8 mouse cellular contexts compared by ENCODE assay signal in the genomic region with DNA sequence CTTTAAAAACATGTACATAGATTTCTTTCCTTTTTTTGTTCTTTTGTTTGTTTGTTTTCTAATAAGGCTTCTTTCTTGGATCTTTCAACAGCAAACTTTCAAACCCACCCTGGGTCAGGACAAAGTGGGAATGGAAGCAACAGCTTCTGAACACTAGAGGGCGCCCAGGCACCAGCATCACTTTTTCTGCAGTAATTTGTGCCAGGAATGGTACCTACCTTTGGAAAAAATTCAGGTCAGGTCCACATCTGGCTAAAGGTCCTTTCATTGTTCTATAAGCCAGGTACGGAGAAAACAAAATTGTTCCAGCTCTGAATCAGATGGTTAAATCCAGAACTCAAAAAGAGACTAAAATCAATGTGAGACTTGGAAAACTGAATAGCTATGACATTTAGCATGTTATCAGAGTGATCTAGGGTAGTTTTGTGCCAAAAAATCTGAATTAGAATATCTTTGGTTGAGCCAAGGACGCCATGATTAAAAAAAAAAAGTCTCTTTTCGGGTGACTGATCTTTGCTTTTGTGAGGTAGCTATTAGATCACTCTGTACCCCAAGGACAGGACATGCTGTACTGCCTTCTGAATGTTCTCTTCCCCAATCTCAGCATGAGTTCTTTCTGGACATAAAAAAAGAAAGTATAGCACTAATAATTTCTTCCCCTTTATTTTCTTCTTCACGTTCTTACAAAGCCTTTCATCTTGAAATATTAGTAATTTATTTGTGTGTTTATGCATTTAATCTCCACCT. TPM values are rescaled to one million over a fixed set of nuclear protein-coding genes. Genes with fewer than 3 reads are reported as not detected.
DNase-seq lines count a peak whose midpoint lies in the region; ATAC-seq and TF ChIP-seq lines count a peak whose summit lies in the region.
"Had no signal": no experiment of that assay in that cellular context is flagged by ENCODE, and none has a peak within 500 bp of the region (broad histone marks: within the 10 kb centered on the region; RNA-seq: fewer than 3 reads in every experiment).

No protein-coding gene starts in this region.

- H3K27me3 ChIP-seq in kidney, embryonic 16.5 days (ENCODE audit: insufficient read depth, low read length), result no peaks in the 10 kb centered on the region
- H3K27me3 ChIP-seq in E14TG2a.4 (ENCODE audit: insufficient read depth, low read length), result peaks cover 21% of the 10 kb centered on the region
- H3K27me3 ChIP-seq: limb, embryonic 15.5 days had no signal

- no peak overlapping the region for H3K4me2 ChIP-seq in kidney, embryonic 16.5 days (replicated peaks; ENCODE audit: low read depth, low read length)
- H3K4me2 ChIP-seq: limb, embryonic 15.5 days had no signal

- 29% methylated on average over 5 of the region's 5 CpGs for WGBS in kidney, embryonic 16.5 days
- 26% methylated on average over 5 of the region's 5 CpGs for WGBS in lung, adult 2 months

- H3K9me3 ChIP-seq in kidney, embryonic 16.5 days (ENCODE audit: low read length), result no peaks in the 10 kb centered on the region
- no peaks in the 10 kb centered on the region for H3K9me3 ChIP-seq in E14TG2a.4 (ENCODE audit: low read length)
- H3K9me3 ChIP-seq: limb, embryonic 15.5 days had no signal

- no peak overlapping the region for H3K9ac ChIP-seq in kidney, embryonic 16.5 days (replicated peaks; ENCODE audit: low read length)
- H3K9ac ChIP-seq: limb, embryonic 15.5 days had no signal

- peak; percentile 50 for DNase-seq in kidney, postnatal 10 days
- peak; percentile 39 for DNase-seq in R1 (ENCODE audit: low read depth, low spot score)
- DNase-seq in embryo, embryonic 11 days, result peak; percentile 58
- peak; percentile 6 for DNase-seq in lung, adult 2 months
- no peak for DNase-seq in right cerebral cortex, postnatal 10 days (ENCODE audit: low spot score in 2 of 2)

- H3K4me1 ChIP-seq in kidney, embryonic 16.5 days (ENCODE audit: insufficient read depth, low read length), result no peaks in the 10 kb centered on the region
- peaks cover 12% of the 10 kb centered on the region for H3K4me1 ChIP-seq in E14TG2a.4 (replicated peaks; ENCODE audit: low read depth, low read length)
- H3K4me1 ChIP-seq in lung, adult 2 months (ENCODE audit: control insufficient read depth, insufficient read depth, low read length), result no peaks in the 10 kb centered on the region
- H3K4me1 ChIP-seq: limb, embryonic 15.5 days had no signal

- no peak overlapping the region for H3K4me3 ChIP-seq in kidney, embryonic 16.5 days (ENCODE audit: low read length)
- H3K4me3 ChIP-seq in E14TG2a.4 (replicated peaks; ENCODE audit: low read length), result no peak overlapping the region
- H3K4me3 ChIP-seq in lung, adult 2 months (replicated peaks; ENCODE audit: extremely low read depth, low read depth, low read length), result no peak overlapping the region
- H3K4me3 ChIP-seq: limb, embryonic 15.5 days had no signal

- no peak for ATAC-seq in kidney, embryonic 16.5 days (ENCODE audit: low FRiP score, low TSS enrichment)

- peak; percentile 57 for TF ChIP-seq CTCF in E14TG2a.4 (conservative IDR thresholded peaks at IDR 0.05; ENCODE audit: low read length)
- TF ChIP-seq CTCF in lung, adult 2 months (IDR thresholded peaks at IDR 0.05; ENCODE audit: insufficient read depth, low read length), result peak; percentile 58

- TF ChIP-seq POLR2A in lung, adult 2 months (IDR thresholded peaks at IDR 0.05; ENCODE audit: borderline replicate concordance, extremely low read depth, low read depth, low read length), result no peak

- H3K27ac ChIP-seq in kidney, embryonic 16.5 days (ENCODE audit: low read length), result no peak overlapping the region
- H3K27ac ChIP-seq: limb, embryonic 15.5 days had no signal

- H3K36me3 ChIP-seq in kidney, embryonic 16.5 days (ENCODE audit: insufficient read depth, low read length), result no peaks in the 10 kb centered on the region
- no peaks in the 10 kb centered on the region for H3K36me3 ChIP-seq in E14TG2a.4 (ENCODE audit: insufficient read depth, low read length)
- H3K36me3 ChIP-seq: limb, embryonic 15.5 days had no signal

RNA-seq across cellular contexts. Expression of gene Ackr1, which starts 9.5 kb away (rescaled TPM):
- polyA plus RNA-seq in kidney, embryonic 16.5 days (2015; fragmentation: Nextera tagmentation; extraction: Ambion mirVana), result 0.45 and 0.75 TPM in 2 replicates
- 2.2 and 2.3 TPM in 2 replicates for polyA plus RNA-seq in lung, adult 2 months (2012; rRNA removed)

RNA-seq across cellular contexts. Expression of gene Aim2, which starts 26.7 kb away (rescaled TPM):
- polyA plus RNA-seq in kidney, embryonic 16.5 days (2015; fragmentation: Nextera tagmentation; extraction: Ambion mirVana), result 2.3 and 3.5 TPM in 2 replicates
- 2.8 and 5.1 TPM in 2 replicates for polyA plus RNA-seq in lung, adult 2 months (2012; rRNA removed)

RNA-seq across cellular contexts. Expression of gene Cadm3, which starts 43.5 kb away (rescaled TPM):
- polyA plus RNA-seq in kidney, embryonic 16.5 days (2015; fragmentation: Nextera tagmentation; extraction: Ambion mirVana), result 1.1 and 1.4 TPM in 2 replicates
- polyA plus RNA-seq in lung, adult 2 months (2012; rRNA removed), result 1.6 and 3.6 TPM in 2 replicates

RNA-seq across cellular contexts. Expression of gene Mptx2, which starts 46.4 kb away (rescaled TPM):
- polyA plus RNA-seq in kidney, embryonic 16.5 days (2015; fragmentation: Nextera tagmentation; extraction: Ambion mirVana), result not detected in 2 replicates
- not detected in 2 replicates for polyA plus RNA-seq in lung, adult 2 months (2012; rRNA removed)
- polyA plus RNA-seq: limb, embryonic 15.5 days had no signal

RNA-seq across cellular contexts. Expression of gene Olfr418, which starts 58.2 kb away (rescaled TPM):
- polyA plus RNA-seq in kidney, embryonic 16.5 days (2015; fragmentation: Nextera tagmentation; extraction: Ambion mirVana), result not detected in 2 replicates
- polyA plus RNA-seq in lung, adult 2 months (2012; rRNA removed), result not detected in 2 replicates
- polyA plus RNA-seq: limb, embryonic 15.5 days had no signal

Comparison
In these comparisons a context has a peak if more than half of its experiments do, and no peak if none do; other contexts are left out.
1. DNase-seq: peak in kidney, postnatal 10 days (single experiment), R1 (single experiment), embryo, embryonic 11 days (single experiment) and lung, adult 2 months (single experiment); none in right cerebral cortex, postnatal 10 days (0 of 2).